ENCODE assay signal across 18 mouse cellular contexts in genomic region chr19:60955712-60956111, GRCm38 (mm10).
DNase-seq lines count a peak whose midpoint lies in the region; TF ChIP-seq lines count a peak whose summit lies in the region.
"Had no signal": no experiment of that assay in that cellular context is flagged by ENCODE, and none has a peak within 500 bp of the region (broad histone marks: within the 10 kb centered on the region; RNA-seq: fewer than 3 reads in every experiment).

No protein-coding gene starts in this region.

- peaks cover 10% of the 10 kb centered on the region for H3K36me3 ChIP-seq in heart, adult 2 months (ENCODE audit: control insufficient read depth, insufficient read depth, low read length)
- no peaks in the 10 kb centered on the region for H3K36me3 ChIP-seq in MEL (ENCODE audit: control insufficient read depth in 1 of 2, insufficient read depth in 2 of 2, low read length in 2 of 2)
- H3K36me3 ChIP-seq: embryonic facial prominence, embryonic 10.5 days; embryonic facial prominence, embryonic 12.5 days; forebrain, embryonic 10.5 days; forebrain, embryonic 12.5 days; G1E had no signal

- TF ChIP-seq POLR2A in heart, adult 2 months (IDR thresholded peaks at IDR 0.05; ENCODE audit: insufficient read depth, low read depth, low read length): no peak
- TF ChIP-seq POLR2A in MEL (IDR thresholded peaks at IDR 0.05; ENCODE audit: control insufficient read depth in 1 of 2, insufficient read depth in 1 of 2, low read depth in 1 of 2, low read length in 2 of 2, poor library complexity in 1 of 2): no peak

- no peak for TF ChIP-seq RAD21 in MEL (IDR thresholded peaks at IDR 0.05; ENCODE audit: low read depth, low read length)

- H3K9me3 ChIP-seq in MEL (replicated peaks; ENCODE audit: insufficient read depth, low read length): no peaks in the 10 kb centered on the region
- H3K9me3 ChIP-seq: embryonic facial prominence, embryonic 10.5 days; embryonic facial prominence, embryonic 12.5 days; forebrain, embryonic 10.5 days; forebrain, embryonic 12.5 days; G1E had no signal

- H3K27me3 ChIP-seq in heart, adult 2 months (ENCODE audit: control insufficient read depth, insufficient read depth, low read length): no peaks in the 10 kb centered on the region
- H3K27me3 ChIP-seq in MEL (ENCODE audit: control insufficient read depth in 1 of 2, insufficient read depth in 2 of 2, low read length in 2 of 2): no peaks in the 10 kb centered on the region
- H3K27me3 ChIP-seq: CH12.LX; embryonic facial prominence, embryonic 12.5 days; forebrain, embryonic 12.5 days had no signal

- intact Hi-C loops in gastrocnemius, adult 2 months (cut with DNase I): no loop called here
- intact Hi-C loops in heart, adult 2 months (cut with DNase I): no loop called here
- intact Hi-C loops in heart, postnatal 10 days (cut with DNase I): no loop called here

- H3K4me3 ChIP-seq in gastrocnemius, adult 2 months: no peak overlapping the region
- no peak overlapping the region for H3K4me3 ChIP-seq in heart, adult 2 months
- no peak overlapping the region for H3K4me3 ChIP-seq in MEL (ENCODE audit: control insufficient read depth in 1 of 2, insufficient read depth in 1 of 2, low read depth in 2 of 2, low read length in 2 of 2)
- H3K4me3 ChIP-seq: embryonic facial prominence, embryonic 10.5 days; embryonic facial prominence, embryonic 12.5 days; erythroblast, embryonic 14.5 days; forebrain, embryonic 10.5 days; forebrain, embryonic 12.5 days had no signal

- H3K9ac ChIP-seq in heart, adult 2 months (ENCODE audit: low read depth, low read length): no peak overlapping the region
- no peak overlapping the region for H3K9ac ChIP-seq in MEL (ENCODE audit: control insufficient read depth, low read depth, low read length, poor library complexity, severe bottlenecking)
- H3K9ac ChIP-seq: embryonic facial prominence, embryonic 12.5 days; forebrain, embryonic 12.5 days had no signal

- 0 out of 2 replicates have a peak overlapping the region, but pooled peaks have one; percentile 16 for H3K27ac ChIP-seq in gastrocnemius, adult 2 months
- H3K27ac ChIP-seq in heart, adult 2 months: peak overlapping the region; percentile 24
- H3K27ac ChIP-seq in MEL (ENCODE audit: control insufficient read depth, low read depth, low read length): no peak overlapping the region
- H3K27ac ChIP-seq: embryonic facial prominence, embryonic 10.5 days; embryonic facial prominence, embryonic 12.5 days; forebrain, embryonic 10.5 days; forebrain, embryonic 12.5 days had no signal

- TF ChIP-seq EP300 in heart, adult 2 months (IDR thresholded peaks at IDR 0.05; ENCODE audit: insufficient read depth, low read depth, low read length): no peak
- TF ChIP-seq EP300 in MEL (IDR thresholded peaks at IDR 0.05; ENCODE audit: low read depth in 1 of 2, low read length in 2 of 2): no peak

- no peak for DNase-seq in gastrocnemius, adult 2 months
- no peak for DNase-seq in gastrocnemius, postnatal 25 days
- DNase-seq in heart, adult 2 months: peak in 1 of 2 experiments; percentile 6
- no peak for DNase-seq in heart, postnatal 10 days
- DNase-seq in 3T3-L1 (ENCODE audit: low read depth, low spot score): peak; percentile 46
- DNase-seq in MEL (ENCODE audit: low read depth, low spot score): peak; percentile 22
- DNase-seq in c-Kit-positive CD71-positive TER-119-positive erythroid progenitor cells, embryonic 14.5 days (ENCODE audit: low spot score): no peak
- DNase-seq in liver: no peak
- DNase-seq: adrenal gland, postnatal 10 days; adrenal gland, postnatal 25 days; B cell, adult 2 months had no signal

- TF ChIP-seq CTCF in gastrocnemius, adult 2 months (IDR thresholded peaks at IDR 0.05): no peak
- TF ChIP-seq CTCF in heart, adult 2 months (IDR thresholded peaks at IDR 0.05): no peak
- TF ChIP-seq CTCF in MEL (IDR thresholded peaks at IDR 0.05 in 2 of 3, conservative IDR thresholded peaks at IDR 0.05 in 1 of 3; ENCODE audit: control insufficient read depth in 1 of 3, insufficient read depth in 1 of 3, low read depth in 2 of 3, low read length in 3 of 3, poor library complexity in 1 of 3, severe bottlenecking in 1 of 3): no peak

- H3K4me1 ChIP-seq in heart, adult 2 months (ENCODE audit: control insufficient read depth, insufficient read depth, low read length): peaks cover 9% of the 10 kb centered on the region
- H3K4me1 ChIP-seq in MEL (ENCODE audit: control insufficient read depth in 1 of 2, insufficient read depth in 2 of 2, low read length in 2 of 2): no peaks in the 10 kb centered on the region
- H3K4me1 ChIP-seq: forebrain, embryonic 10.5 days; forebrain, embryonic 12.5 days had no signal

- peaks cover 1% of the 10 kb centered on the region for H3K79me2 ChIP-seq in heart, adult 2 months (replicated peaks; ENCODE audit: control insufficient read depth, insufficient read depth, low read length)
- no peaks in the 10 kb centered on the region for H3K79me2 ChIP-seq in MEL (ENCODE audit: control insufficient read depth, insufficient read depth, low read length, poor library complexity)

- 68% methylated on average over 1 of the region's 1 CpGs for WGBS in heart, adult 2 months

TF ChIP-seq in MEL, 35 proteins besides CTCF, POLR2A, EP300 and RAD21:
- TF ChIP-seq GATA1 (IDR thresholded peaks at IDR 0.05; ENCODE audit: low read depth, low read length) (0 out of 2 replicates have a peak, but pooled peaks have one; percentile 15), MYC (IDR thresholded peaks at IDR 0.05; ENCODE audit: low read depth, low read length) (no peak), MXI1 (IDR thresholded peaks at IDR 0.05; ENCODE audit: low read depth, low read length) (no peak)
TF ChIP-seq in MEL: peak in this region for 1.

Comparison
In these comparisons a context has a peak if more than half of its experiments do, and no peak if none do; other contexts are left out.
1. DNase-seq: peak in 3T3-L1 (single experiment) and MEL (single experiment); none in gastrocnemius, adult 2 months (single experiment), gastrocnemius, postnatal 25 days (single experiment), heart, postnatal 10 days (0 of 2), c-Kit-positive CD71-positive TER-119-positive erythroid progenitor cells, embryonic 14.5 days (single experiment) and liver (single experiment).